Mouse (Mus musculus) heart, postnatal 25 days (tissue): ENCODE data around the gene Sh3glb2. TPM values are rescaled to one million over a fixed set of nuclear protein-coding genes. Genes with fewer than 3 reads are reported as not detected.

Experiments used
- DNase-seq: peaks from one replicate; pipeline ENCODE4 v3.0.0; 2022; ENCODE audit warnings: low spot score
- intact Hi-C: fragments of 180-260 bp; cut with DNase I; formaldehyde crosslinking; loops from one replicate; pipeline ENCODE4 v1.15.1; 2025
- total RNA-seq, 2 experiments: library from RNA; stranded (reverse); gene quantifications; 2 replicates each; pipeline ENCODE4 v1.2.3; 2021

Sh3glb2 gene
- total RNA-seq, 2 experiments from 2014 or later, result 39.7 to 40.3 TPM

DNA sequence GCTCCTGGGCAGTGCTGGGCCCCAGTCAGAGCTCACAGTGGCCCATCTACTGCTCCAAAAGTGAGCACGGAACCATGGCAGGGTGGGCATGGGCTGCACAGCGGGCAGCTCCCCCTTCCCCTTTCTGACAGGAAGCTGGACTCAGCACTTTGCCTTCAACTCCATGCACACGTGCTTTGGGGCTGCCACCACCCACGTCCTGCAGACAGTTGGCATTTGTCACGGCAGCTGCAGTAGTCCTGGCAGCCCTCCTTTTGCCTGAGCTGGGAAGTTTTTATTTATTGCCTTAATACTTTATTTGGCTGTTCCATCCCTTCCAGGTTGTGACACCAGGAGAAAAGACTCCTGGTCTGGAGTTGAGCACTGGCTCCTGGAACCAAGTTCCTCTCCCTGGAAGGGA is 25.7 kb upstream of the Sh3glb2 start:
- intact Hi-C loops, result no loop called here
- DNase-seq, result no peak

DNA sequence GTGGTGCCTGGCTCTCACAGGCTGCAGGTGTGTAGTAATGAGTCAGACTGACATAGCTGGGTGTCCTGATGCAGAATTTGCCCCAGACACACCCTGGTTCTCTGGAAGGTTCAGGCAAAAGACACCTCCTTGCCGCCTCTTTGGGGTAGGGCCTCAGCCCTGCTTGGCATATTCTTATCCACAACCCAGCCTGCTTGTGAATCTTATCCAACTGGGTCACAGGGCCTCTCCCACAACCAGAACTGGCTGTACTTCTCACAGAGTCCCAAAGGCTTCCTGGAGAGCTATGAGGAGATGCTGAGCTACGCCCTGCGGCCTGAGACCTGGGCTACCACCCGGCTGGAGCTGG is 22.2 kb upstream of the Sh3glb2 start:
- peak; percentile 35 for DNase-seq
- intact Hi-C loops, result no loop called here

DNA sequence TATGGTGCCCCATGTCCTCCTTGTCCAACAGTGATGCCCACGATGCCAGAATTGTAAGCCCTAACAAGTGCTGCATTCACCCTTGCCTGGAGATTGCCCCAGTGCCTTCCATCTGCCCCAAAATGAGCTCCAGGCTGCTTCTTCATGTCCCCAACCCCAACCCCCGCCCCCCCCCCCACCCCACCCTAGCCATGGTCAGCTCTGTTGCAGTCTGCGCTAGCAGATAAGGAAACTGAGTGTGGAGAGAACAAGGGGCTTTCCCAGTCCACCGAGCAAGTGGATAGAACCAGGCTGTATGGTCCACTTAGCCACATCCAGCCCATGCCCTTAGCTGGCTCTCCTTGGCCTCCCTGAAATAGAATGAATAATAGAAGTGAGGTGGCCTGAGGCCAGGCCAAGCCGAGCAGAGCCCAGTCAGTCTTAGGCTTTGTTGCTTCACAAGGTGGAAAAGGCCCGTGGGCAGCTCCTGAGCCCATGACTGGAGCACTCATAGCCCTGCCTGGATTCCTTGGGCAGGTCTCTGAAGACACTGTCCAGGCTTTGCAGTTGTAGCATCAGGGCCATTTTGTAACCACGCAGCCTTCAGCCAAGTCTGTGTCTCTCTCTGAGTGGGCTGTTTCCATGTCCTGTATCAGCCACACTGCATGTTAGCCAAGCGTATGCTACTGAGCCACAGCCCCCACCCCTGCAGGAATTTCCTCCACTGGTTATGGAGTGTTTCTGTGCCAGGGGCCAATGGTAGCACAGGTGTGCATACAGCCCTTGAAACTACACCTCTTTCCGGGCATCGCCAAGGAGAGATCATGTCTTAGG is 21.6 kb upstream of the Sh3glb2 start:
- peak; percentile 14 for DNase-seq
- intact Hi-C loops, result no loop called here

DNA sequence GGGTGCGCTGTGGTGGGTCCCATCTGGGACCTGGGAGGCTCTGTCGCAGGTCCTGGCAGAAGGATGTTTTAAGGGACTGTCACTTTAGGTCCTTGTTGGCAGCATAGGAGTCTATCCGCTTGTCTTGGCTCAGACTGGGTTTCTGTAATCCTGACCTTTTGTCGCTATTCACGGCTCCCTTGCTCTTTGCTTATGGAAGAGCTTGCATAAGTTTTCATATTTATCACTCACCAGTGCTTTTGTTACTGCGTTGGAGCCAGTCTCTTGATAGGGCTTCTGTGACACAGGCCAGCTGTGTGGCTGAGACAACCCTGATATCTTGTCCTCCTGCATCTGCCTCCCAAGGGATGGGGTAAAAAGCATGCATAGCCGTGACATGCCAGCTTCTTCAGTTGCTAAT is 20.2 kb upstream of the Sh3glb2 start:
- intact Hi-C loops, result no loop called here
- no peak for DNase-seq

DNA sequence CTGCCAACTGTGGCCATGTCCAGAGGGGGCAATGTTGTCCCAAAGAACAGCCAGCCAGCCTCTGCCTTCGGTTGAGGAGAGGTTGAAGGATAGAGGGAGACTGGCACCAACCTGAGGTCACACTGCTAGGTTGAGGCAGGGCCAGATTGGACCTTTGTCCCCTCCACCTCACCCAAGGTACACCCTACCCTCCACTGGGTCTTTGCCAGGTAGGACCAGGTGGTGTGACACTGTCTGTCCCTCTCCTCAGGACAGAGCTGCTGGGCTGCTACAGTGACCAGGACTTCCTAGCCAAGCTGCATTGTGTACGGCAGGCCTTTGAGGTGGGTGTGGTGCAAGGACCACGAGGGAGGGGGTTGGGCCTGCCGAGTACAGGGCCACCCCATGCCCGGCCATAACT is 18.6 kb upstream of the Sh3glb2 start:
- no peak for DNase-seq
- intact Hi-C loops, result no loop called here

DNA sequence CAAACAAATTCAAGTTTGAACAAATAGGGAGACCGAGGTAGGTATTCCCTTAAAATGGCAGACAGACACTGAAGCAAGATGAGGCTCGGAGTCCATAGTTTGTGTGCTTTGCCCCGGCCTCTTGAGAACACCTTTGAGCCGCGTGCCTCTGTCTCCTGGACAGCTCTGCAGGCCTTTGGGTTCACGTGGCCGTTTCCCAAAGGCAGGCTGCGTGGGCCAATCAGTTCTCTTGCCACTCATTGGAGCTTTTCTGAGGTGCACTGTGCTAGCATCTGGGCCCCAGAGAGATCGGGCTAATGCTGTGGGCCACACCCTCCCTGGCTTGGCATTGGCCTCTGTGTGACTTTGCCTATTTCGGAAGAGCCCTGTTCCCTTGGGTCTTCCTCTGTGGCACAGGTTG is 16.8 kb upstream of the Sh3glb2 start:
- intact Hi-C loops, result no loop called here
- DNase-seq, result no peak

DNA sequence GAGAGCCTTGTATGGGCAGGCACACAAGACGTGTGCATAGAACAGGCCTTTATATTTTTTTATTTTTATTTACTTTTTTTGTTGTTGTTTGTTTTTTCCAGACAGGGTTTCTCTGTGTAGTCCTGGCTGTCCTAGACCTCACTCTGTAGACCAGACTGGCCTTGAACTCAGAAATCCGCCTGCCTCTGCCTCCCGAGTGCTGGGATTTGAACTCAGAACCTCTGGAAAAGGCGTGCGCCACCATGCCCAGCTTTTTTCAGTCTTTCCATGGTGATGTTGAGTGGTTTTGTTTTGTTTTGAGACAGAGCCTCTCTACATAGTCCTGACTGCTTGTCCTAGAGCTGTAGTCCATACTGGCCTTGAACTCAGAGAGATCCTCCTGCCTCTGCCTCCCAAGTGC is 13.6 kb upstream of the Sh3glb2 start:
- intact Hi-C loops, result no loop called here
- no peak for DNase-seq

DNA sequence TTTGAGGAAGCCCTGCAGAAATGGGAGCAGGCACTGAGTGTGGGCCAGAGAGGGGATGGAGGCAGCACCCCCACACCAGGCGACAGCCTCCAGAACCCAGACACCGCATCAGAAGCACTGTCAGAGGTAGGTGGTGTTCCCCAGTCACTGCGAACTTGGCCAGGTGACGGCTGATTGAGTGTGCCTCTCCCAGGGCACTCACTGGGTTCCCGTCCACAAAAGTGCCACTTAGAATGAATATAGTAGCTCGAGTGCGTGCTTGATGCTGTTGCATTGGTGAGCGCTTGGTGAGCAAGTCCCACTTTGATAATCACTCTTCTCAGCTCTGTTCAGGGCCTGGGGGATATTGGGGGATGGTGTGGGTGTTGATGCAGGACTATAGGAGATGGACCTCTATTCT is 12.4 kb upstream of the Sh3glb2 start:
- intact Hi-C loops, result no loop called here

DNA sequence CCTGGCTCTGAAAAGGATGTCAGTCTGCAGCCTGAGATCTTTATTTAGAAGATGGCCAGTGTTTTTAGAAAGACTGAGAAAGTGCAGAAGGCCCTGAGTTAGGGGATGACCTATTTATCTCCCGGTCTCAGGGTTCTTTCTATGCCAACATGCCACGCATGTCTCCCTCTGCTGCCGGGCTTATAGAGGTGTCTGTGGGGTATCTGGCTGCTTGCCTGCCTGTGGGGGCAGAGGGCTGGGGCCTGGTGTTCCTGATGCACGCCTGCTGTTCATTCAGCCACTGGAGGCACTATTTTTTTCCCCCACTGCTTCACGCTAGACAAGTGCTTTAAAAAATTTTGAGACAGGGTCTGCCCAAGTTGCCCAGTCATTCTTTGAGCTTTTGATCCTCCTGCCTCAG is 7.1 kb upstream of the Sh3glb2 start:
- intact Hi-C loops, result no loop called here

More for the DNA sequence above, 12.4 kb upstream of the Sh3glb2 start:
- no peak for DNase-seq

DNA sequence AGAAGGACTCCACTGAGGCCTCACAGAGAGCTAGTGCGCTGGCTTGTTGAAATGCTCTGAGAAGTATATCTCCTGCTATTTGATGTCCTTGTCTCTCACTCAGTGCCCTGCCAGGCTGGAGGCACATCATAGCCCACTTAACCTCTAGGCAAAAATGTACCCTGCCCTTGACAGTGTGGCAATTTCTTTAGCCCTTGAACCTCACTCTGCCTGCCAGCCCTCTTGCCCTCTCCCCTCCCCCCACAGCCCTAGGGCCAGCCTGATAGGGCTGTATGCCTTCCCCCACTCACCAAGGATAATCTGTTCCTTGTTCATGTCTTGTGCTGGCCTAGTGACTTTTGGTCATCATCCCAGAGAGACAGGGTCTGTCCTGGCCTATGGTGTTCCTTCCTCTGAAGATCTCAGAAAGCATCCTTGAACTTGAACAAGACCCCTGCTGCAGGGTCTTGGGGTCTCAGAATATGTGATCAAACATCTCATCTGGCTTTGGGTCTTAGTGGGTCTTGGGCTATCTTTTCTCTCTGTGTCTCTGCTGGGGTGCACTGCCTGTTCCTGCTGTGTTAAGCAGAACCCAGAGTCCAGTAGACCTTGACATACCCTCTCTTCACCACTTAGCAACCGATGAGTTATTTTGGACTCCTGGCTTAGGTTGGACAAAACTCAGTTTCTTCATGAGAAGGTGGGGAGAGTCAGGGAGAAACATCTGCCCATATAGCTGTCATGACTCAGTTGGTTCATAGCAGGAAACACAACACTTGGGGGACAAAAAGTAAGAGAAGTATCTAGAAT is 6.3 kb upstream of the Sh3glb2 start:
- DNase-seq, result no peak

More for the DNA sequence above, 7.1 kb upstream of the Sh3glb2 start:
- DNase-seq, result no peak

DNA sequence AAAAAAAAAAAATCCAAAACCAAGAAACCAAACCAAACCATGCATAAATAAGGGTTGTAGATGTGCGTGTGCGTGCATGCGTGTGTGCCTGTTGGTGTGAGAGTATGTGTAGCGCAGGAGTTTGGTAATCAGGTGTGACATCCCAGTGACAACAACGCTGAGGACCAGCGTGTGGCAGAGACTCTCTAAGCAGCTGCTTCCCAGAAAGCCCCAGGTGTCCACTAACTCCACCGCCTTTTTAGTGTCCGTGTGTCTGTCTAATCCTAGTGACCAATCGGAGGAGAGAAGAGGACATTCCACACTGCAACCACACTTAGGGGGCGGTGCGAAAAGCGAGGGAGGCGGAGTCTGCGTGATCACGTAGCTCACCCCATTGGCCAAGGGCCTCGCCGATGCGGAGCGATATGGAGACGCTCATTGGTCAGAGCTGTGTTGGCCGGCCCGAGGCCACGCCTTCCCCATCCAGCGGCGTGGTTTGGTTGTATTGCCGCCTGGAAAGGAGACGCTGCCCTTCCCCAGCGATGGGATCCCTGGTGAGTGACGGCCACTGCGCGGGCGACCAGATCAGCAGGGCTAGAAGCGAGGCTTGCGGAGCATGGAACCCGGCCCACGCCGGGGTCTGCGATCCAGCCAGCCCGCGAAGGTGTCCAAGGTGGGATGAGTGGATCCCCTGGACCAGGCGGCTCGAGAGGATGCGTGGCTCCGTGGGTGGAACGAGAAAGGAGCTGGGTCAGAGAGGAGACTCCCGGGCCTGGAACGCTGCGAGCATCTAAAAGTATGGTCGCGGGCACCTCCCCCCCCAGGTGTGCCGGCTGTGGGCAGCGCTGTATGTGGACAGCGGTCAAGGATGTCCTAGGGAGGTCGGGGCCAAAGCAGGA is 4.9 kb upstream of the Sh3glb2 start, which contains the start of gene Miga2:
Gene Miga2 (plus strand): TSS at position 461 of the 878 bp plus-strand sequence.
- intact Hi-C loops, result no loop called here
- DNase-seq, result peak; percentile 99

More for the DNA sequence above, 6.3 kb upstream of the Sh3glb2 start:
- intact Hi-C loops, result no loop called here

DNA sequence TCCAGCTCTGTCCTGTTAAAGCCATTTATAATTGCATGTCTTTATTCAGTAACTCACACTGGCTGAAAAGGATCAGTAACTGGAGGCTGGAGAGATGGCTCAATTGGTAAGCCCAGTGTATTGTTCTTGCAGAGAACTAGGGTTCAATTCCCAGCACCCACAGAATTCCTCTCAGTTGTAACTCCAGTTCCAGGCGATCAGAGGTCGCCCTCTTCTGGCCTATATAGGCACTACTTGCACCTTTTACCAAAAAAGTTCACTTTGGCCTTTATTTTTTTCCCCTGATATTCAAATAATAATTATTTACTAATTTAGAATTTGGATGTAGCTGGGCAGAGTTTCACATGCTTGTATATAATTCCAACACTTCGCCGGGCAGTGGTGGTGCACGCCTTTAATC is 3.7 kb upstream of the Sh3glb2 start:
- DNase-seq, result no peak
- intact Hi-C loops, result no loop called here

DNA sequence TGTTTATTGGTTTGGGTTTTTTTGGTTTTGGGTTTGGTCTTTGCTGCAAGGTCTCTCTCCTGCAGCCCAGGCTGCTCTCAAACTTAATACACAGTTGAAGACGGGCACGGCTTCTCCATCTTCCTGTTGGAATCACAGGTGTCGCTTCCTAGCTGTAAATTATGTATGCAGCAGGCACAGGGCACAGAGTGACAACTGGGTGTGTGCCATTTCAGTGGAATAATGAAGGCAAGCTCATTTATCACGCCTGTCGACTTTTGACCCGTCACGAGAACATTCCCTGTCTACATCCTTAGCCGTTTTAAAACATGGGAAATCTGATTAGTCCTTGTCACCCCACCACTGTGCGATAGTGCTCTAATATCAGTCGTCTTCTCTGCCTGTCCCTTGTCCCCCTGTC is 1.5 kb upstream of the Sh3glb2 start:
- intact Hi-C loops, result no loop called here
- DNase-seq, result no peak

DNA sequence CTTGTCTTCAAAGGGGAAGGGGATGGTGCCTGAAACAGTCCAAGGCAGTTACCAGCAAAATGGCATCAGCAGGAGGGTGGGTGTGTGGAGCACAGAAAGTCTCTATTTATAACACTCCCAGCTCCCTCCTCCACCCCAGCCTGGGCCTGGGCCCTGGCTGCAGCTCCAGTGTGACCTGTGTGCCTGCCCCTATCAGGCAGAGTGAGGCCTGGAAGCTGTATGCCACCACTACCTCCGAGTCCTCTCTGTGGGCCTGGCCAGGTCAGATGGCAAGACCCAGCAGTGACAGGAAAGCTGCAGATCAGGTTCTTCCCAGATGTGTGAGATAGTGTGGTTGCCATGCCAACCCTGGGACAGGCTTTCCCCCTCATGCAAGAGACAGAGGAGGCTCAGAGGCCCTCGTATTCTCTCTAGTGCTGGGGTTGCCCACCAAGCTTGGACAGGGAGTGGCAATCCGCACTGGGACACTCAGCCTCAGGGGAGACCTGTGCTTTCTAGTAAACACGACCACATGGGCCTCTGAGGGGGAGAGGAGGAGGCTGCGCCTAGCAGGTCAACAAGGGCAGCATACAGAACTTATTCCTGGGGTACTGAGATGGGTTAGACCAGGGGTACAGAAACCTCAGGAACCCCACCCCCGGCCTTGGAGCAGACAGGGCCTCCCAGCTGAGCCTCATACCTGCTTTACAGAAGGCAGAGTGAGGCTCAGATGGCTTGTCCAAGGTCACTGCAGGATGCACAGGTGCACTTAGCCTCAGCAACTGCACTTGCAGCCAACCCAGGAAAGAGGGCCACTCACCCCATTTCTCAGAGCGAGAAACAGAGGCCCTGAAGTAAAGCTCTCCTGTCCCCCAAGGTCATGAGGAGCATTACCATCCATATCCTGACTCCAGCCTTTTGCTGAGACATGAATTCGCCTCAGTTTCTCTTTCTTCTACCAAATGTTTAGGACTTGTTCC is 1.3 kb downstream of the Sh3glb2 start:
- DNase-seq, result no peak
- intact Hi-C loops, result no loop called here

DNA sequence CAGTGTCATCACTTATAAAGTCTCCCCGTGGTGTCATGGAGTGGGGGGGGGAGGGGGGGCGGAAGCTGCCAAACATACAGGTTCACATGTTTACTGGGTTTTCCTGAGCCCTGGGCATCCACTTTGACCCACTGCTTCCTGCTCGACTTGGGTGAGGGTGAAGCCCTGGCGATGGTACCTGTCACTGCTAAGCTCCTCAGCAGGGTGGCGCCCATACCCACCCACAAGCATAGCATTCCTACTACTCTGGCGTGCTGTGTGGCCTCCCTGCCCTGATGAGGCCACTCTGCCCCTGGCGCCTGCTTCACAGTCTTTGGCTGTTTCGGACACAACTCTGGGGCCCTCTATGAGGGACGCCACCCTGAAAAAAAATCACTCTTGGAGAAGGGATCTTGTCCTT is 2.2 kb downstream of the Sh3glb2 start:
- no peak for DNase-seq
- intact Hi-C loops, result no loop called here

DNA sequence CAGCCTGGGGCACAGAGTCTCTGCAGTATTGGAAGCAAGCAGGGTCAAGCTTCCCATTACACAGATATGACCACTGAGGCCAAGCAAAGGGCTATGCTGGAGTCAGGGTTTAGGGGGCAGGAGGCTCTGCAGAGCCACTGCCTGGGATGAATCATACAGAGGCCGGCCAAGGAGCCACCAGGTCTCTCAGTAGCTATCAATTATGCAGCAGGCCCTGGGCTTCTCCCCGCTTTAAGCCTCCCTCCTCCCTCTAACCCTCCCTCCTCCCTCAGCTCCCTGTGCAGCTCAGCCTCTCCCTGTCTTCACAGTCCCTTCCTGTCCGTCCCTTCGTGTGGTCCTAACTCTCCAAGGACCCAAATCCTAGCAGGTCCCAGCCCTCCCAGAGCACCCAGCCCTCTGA is 2.9 kb downstream of the Sh3glb2 start:
- no peak for DNase-seq
- intact Hi-C loops, result no loop called here

DNA sequence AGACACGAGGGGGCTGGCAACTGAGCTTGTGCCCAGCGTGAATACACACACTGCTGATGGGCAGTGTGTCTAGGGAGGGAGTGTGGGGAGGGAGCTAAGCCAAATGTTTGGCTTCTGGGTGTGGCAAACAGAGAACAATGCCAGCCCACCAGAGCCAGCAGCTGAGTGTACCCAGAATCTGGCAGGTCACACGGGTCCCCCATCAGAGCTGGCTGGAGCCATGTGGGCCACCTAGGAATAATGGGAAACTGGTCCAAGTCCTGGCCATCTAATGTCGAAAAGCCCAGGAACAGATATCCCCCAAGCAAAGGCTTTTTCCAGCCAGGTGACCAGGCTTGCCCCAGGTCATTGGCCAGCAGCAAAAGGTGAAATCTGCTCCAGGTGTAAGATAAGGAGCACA is 3.3 kb downstream of the Sh3glb2 start:
- no peak for DNase-seq
- intact Hi-C loops, result no loop called here

DNA sequence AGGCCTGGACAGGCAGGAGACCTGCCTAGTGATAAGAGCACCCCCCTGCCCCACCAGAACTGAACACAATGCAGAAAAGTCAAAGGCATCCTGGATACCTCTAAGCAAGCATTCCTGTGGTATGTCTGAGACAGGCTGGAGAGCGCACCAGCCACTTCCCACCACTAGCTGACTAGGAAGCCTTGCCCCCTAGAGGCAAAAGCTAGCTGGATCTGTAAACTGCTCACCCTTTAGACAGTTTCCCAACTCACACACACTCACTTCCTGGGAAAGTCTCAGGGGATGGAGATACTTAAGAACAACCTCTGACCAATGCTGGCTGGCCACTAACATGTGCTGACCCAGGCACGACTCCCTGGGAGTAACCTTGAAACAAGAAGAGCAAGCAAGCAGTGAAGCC is 8.0 kb downstream of the Sh3glb2 start:
- intact Hi-C loops, result no loop called here
- DNase-seq, result no peak

DNA sequence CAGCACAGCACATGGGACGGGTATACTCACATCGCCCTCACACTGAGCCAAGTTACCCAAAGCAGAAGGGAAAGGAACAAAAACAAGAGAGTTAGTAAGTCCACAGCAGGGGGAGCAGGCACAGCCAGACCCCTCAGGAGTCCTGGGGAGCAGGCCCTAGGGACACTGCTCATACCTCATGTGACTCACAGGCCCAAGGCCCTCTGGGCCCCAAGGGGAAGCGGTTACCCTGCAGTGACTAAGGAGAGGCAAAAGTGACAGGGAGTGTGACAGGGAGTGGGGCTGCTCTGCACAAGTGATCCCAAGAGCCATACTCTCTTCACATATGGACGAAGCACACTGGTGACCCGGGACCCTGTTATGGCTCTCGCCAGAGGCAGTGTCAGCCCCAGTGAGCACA is 9.9 kb downstream of the Sh3glb2 start:
- no peak for DNase-seq
- intact Hi-C loops, result no loop called here
